Mouse (Mus musculus) mouse embryonic stem cell (cell line): ENCODE results near the gene Sbno2.
"Not testable (repeated sequence)": the region's sequence is repeated elsewhere in the genome, so short reads cannot be mapped to it uniquely, and the experiment has no call there.

Experiments
- in situ Hi-C, 2 experiments: fragments of 300-500 bp; cut with MboI; formaldehyde crosslinking; loops; 1 replicate in 1 of 2; 3 replicates in 1 of 2; pipeline ENCODE4 v1.14.3; 2019 to 2020; ENCODE audit warnings: low sequenced_read_pairs in 2 of 2, low pct_unique_long_range_greater_than_20kb in 1 of 2, mixed read lengths in 1 of 2; ENCODE audit not compliant: unreplicated experiment in 1 of 2

Sbno2 gene

GRCm38 (mm10) chr10:80052374-80052764, 53.0 kb downstream of the Sbno2 start:
- in situ Hi-C loops: no loop called here

- in situ Hi-C loops: no loop called here
Observed at GRCm38 (mm10) chr10:80051618-80052373, 53.6 kb downstream of the Sbno2 start.

GRCm38 (mm10) chr10:80050885-80051617, 54.3 kb downstream of the Sbno2 start:
- in situ Hi-C loops: no loop called here

GRCm38 (mm10) chr10:80050244-80050643, 55.1 kb downstream of the Sbno2 start:
- in situ Hi-C loops: no loop called here

- in situ Hi-C loops: no loop called here
Observed at GRCm38 (mm10) chr10:80048834-80049233, 56.5 kb downstream of the Sbno2 start.

- in situ Hi-C loops: no loop called here
Observed at GRCm38 (mm10) chr10:80048396-80048795, 57.0 kb downstream of the Sbno2 start.

- in situ Hi-C loops: no loop called here
Observed at GRCm38 (mm10) chr10:80047041-80047565, 58.3 kb downstream of the Sbno2 start, which contains the start of gene Gpx4. Gene Gpx4 (plus strand): TSS chr10:80047166.

- in situ Hi-C loops: no loop called here
Observed at GRCm38 (mm10) chr10:80045766-80046165, 59.6 kb downstream of the Sbno2 start.

GRCm38 (mm10) chr10:80045364-80045763, 60.0 kb downstream of the Sbno2 start:
- in situ Hi-C loops: not testable (repeated sequence)

- in situ Hi-C loops: no loop called here
Observed at GRCm38 (mm10) chr10:80044087-80044486, 61.3 kb downstream of the Sbno2 start.

- in situ Hi-C loops: not testable (repeated sequence)
Observed at GRCm38 (mm10) chr10:80041409-80042060, 63.8 kb downstream of the Sbno2 start.

- in situ Hi-C loops: no loop called here
Observed at GRCm38 (mm10) chr10:80039559-80039979, 65.8 kb downstream of the Sbno2 start, which contains the start of gene Polr2e. Gene Polr2e (minus strand): TSS chr10:80039795.

- in situ Hi-C loops: no loop called here
Observed at GRCm38 (mm10) chr10:80036832-80037231, 68.5 kb downstream of the Sbno2 start.

GRCm38 (mm10) chr10:80035686-80036085, 69.7 kb downstream of the Sbno2 start:
- in situ Hi-C loops: no loop called here

- in situ Hi-C loops: no loop called here
Observed at GRCm38 (mm10) chr10:80035148-80035547, 70.2 kb downstream of the Sbno2 start.

GRCm38 (mm10) chr10:80033511-80034391, 71.6 kb downstream of the Sbno2 start:
- in situ Hi-C loops: no loop called here

- in situ Hi-C loops: no loop called here
Observed at GRCm38 (mm10) chr10:80032799-80033480, 72.4 kb downstream of the Sbno2 start.

- in situ Hi-C loops: no loop called here
Observed at GRCm38 (mm10) chr10:80030736-80031135, 74.6 kb downstream of the Sbno2 start.
